Comparison of ENCODE assay signal across 1 mouse cellular context in the genomic region with DNA sequence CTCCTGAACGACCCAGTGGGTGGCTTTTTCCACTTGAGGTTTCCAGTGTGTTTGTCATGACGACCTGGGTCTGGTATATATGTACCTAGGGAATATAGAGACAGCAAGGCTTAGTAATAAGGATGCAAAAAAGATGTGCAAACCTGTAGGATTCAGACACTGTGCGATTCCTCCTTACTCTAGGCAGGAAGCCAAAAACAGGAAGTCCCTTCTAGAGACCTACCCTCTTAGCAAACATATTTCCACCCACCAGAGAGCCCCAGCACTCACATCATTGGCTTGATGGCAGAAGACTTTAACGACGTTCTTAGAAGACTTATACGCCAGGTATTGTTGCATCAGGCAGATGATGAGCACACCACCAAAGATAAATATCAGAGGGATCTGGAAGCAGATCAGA.
TF ChIP-seq lines count a peak whose summit lies in the region.

No protein-coding gene starts in this region.

TF ChIP-seq in MEL, 35 proteins besides CTCF, POLR2A, EP300 and RAD21 (continued from another document):
- TF ChIP-seq ZMIZ1 (IDR thresholded peaks at IDR 0.05; ENCODE audit: low read depth, low read length) (no peak), NELFE (IDR thresholded peaks at IDR 0.05; ENCODE audit: low read depth, low read length) (no peak), E2F4 (IDR thresholded peaks at IDR 0.05; ENCODE audit: borderline replicate concordance, low read depth, low read length) (no peak), ZNF384 (IDR thresholded peaks at IDR 0.05; ENCODE audit: low read depth, low read length) (no peak), JUND (IDR thresholded peaks at IDR 0.05; ENCODE audit: low read depth, low read length) (no peak), CHD2 (IDR thresholded peaks at IDR 0.05; ENCODE audit: low read length) (no peak), ELF1 (IDR thresholded peaks at IDR 0.05; ENCODE audit: low read depth, low read length) (no peak)
